Mouse (Mus musculus): ENCODE results near the gene Kctd13. TPM values are rescaled to one million over a fixed set of nuclear protein-coding genes. Genes with fewer than 3 reads are reported as not detected.

The Kctd13 gene
- total and polyA plus RNA-seq, 3 experiments = 8.6 to 23.4 (median 22.4) TPM

DNA sequence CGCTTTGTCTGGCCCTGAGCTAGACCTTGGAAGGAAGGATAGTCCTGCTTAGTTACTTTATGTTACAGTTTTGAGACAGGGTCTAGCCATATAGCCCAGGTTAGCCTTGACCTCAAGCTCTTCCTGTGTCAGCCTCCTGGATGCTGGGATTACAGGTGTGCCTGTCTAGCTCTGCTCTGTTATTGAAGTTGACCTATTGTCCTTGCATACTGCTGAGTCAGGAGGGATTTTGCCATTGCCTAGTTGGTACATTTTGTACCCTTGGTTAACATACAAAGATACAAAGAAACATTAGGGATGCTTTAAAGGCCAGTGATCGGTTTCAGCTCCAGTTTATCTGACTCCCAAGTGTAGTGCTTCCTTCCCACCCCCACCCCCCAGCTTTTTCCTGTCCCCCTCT lies 4.0 kb downstream of the Kctd13 start:
- DNase-seq (ENCODE audit: low spot score) (no peak), ATAC-seq (ENCODE audit: extremely low read depth, insufficient number of reproducible peaks, low FRiP score, poor library complexity, severe bottlenecking) (no peak)
- no peak for TF ChIP-seq GATA2 (IDR thresholded peaks at IDR 0.05; ENCODE audit: borderline replicate concordance, low read depth, low read length)
- no peak for TF ChIP-seq GATA1 (IDR thresholded peaks at IDR 0.05; ENCODE audit: borderline replicate concordance, low read length)
- TF ChIP-seq TAL1 (conservative IDR thresholded peaks at IDR 0.05; ENCODE audit: low read depth, low read length) = no peak
- no peak for TF ChIP-seq POLR2AphosphoS5 (IDR thresholded peaks at IDR 0.05; ENCODE audit: insufficient replicate concordance, low read depth, low read length)
- no peak for TF ChIP-seq CTCF (IDR thresholded peaks at IDR 0.05; ENCODE audit: low read depth, low read length)
- H3K27me3 ChIP-seq (ENCODE audit: insufficient read depth, low read length) = no peaks in the 10 kb centered on the region
- peaks cover 77% of the 10 kb centered on the region for H3K36me3 ChIP-seq (replicated peaks)
- peaks cover 35% of the 10 kb centered on the region for H3K4me1 ChIP-seq (ENCODE audit: insufficient read depth, low read depth, low read length)
- H3K9me3 ChIP-seq (replicated peaks) = no peaks in the 10 kb centered on the region
- no peak overlapping the region for H3K4me3 ChIP-seq (ENCODE audit: low read depth, low read length)

DNA sequence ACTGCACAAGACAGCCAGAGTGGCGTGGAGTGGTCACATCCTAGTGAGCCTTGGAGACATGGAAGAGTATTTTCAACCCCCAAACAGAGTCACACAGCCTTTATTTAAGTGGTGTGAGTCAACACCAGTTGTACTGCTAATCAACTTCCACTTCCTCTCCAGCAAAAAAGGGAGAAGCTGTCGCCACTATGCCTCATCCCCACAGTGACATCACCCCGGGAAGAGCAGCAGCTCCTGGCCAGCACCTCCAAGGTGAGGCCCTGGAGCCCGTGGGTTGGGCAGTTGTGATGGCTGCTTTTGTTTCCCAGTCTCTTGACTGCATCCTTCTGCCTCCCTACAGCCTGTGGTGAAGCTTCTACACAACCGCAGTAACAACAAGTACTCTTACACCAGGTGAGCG lies 12.5 kb downstream of the Kctd13 start:
- ATAC-seq (ENCODE audit: extremely low read depth, insufficient number of reproducible peaks, low FRiP score, poor library complexity, severe bottlenecking) (no peak), DNase-seq (ENCODE audit: low spot score) (no peak)
- no peak for TF ChIP-seq GATA1 (IDR thresholded peaks at IDR 0.05; ENCODE audit: borderline replicate concordance, low read length)
- no peak for TF ChIP-seq CTCF (IDR thresholded peaks at IDR 0.05; ENCODE audit: low read depth, low read length)
- no peak for TF ChIP-seq GATA2 (IDR thresholded peaks at IDR 0.05; ENCODE audit: borderline replicate concordance, low read depth, low read length)
- TF ChIP-seq TAL1 (conservative IDR thresholded peaks at IDR 0.05; ENCODE audit: low read depth, low read length) = no peak
- no peak for TF ChIP-seq POLR2AphosphoS5 (IDR thresholded peaks at IDR 0.05; ENCODE audit: insufficient replicate concordance, low read depth, low read length)
- H3K9me3 ChIP-seq (replicated peaks) = no peaks in the 10 kb centered on the region
- no peaks in the 10 kb centered on the region for H3K27me3 ChIP-seq (ENCODE audit: insufficient read depth, low read length)
- peaks cover 11% of the 10 kb centered on the region for H3K4me1 ChIP-seq (ENCODE audit: insufficient read depth, low read depth, low read length)
- peaks cover 94% of the 10 kb centered on the region for H3K36me3 ChIP-seq (replicated peaks)
- no peak overlapping the region for H3K4me3 ChIP-seq (ENCODE audit: low read depth, low read length)

DNA sequence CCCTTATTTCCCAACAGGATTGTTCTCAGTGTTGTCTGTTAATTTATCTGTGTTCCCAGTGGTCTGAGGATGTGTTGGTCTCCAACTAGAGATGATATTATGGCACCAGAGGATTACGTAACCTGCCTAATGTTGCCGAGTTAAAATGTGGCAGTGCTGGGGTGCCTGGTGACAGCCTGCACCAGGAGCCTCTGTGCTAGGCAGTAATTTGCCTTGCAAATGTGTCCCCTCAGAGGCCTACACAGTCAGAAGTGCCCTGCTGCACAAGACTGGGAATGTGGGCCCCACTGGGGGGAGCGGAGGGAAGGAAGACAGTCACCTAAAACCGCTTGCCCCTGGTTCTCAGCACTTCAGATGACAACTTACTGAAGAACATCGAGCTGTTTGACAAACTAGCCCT lies 13.1 kb downstream of the Kctd13 start:
- H3K36me3 ChIP-seq (replicated peaks) = peaks cover 94% of the 10 kb centered on the region
- TF ChIP-seq GATA1 (IDR thresholded peaks at IDR 0.05; ENCODE audit: borderline replicate concordance, low read length) (no peak), GATA2 (IDR thresholded peaks at IDR 0.05; ENCODE audit: borderline replicate concordance, low read depth, low read length) (no peak), TAL1 (conservative IDR thresholded peaks at IDR 0.05; ENCODE audit: low read depth, low read length) (no peak), CTCF (IDR thresholded peaks at IDR 0.05; ENCODE audit: low read depth, low read length) (no peak), POLR2AphosphoS5 (IDR thresholded peaks at IDR 0.05; ENCODE audit: insufficient replicate concordance, low read depth, low read length) (no peak)
- no peaks in the 10 kb centered on the region for H3K9me3 ChIP-seq (replicated peaks)
- peaks cover 11% of the 10 kb centered on the region for H3K4me1 ChIP-seq (ENCODE audit: insufficient read depth, low read depth, low read length)
- H3K27me3 ChIP-seq (ENCODE audit: insufficient read depth, low read length) = no peaks in the 10 kb centered on the region
- DNase-seq (ENCODE audit: low spot score) = no peak
- H3K4me3 ChIP-seq (ENCODE audit: low read depth, low read length) = no peak overlapping the region
- ATAC-seq (ENCODE audit: extremely low read depth, insufficient number of reproducible peaks, low FRiP score, poor library complexity, severe bottlenecking) = no peak

DNA sequence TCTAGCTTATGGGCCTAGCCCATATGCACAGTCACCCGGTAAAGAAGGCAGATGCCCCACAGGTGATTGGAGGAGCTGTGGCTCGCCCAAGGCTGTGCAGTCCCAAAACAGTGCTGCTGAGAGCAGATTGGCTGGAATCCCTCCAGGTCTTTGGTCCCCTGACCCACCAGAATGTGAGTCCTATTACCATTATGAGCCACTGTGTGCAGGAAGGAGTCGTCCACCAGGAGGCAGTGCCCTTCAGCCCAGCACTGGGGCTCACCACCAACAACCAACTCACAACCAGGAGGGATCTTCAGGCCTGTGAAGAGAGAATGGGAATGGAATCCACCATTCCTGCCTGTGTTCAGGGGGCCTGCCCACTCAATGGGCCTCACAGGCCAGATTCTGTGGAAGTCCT lies 17.9 kb downstream of the Kctd13 start:
- DNase-seq (ENCODE audit: low spot score) (no peak), ATAC-seq (ENCODE audit: extremely low read depth, insufficient number of reproducible peaks, low FRiP score, poor library complexity, severe bottlenecking) (no peak; the same call in 1 of the 2 replicates)
- H3K27me3 ChIP-seq (ENCODE audit: insufficient read depth, low read length) = peaks cover 12% of the 10 kb centered on the region; the same call in 1 of the 2 replicates
- peaks cover 68% of the 10 kb centered on the region for H3K36me3 ChIP-seq (replicated peaks)
- peaks cover 11% of the 10 kb centered on the region for H3K4me1 ChIP-seq (ENCODE audit: insufficient read depth, low read depth, low read length)
- H3K4me3 ChIP-seq (ENCODE audit: low read depth, low read length) = no peak overlapping the region
- peak; percentile 60 for TF ChIP-seq CTCF (IDR thresholded peaks at IDR 0.05; ENCODE audit: low read depth, low read length)
- TF ChIP-seq GATA1 (IDR thresholded peaks at IDR 0.05; ENCODE audit: borderline replicate concordance, low read length) = no peak
- TF ChIP-seq GATA2 (IDR thresholded peaks at IDR 0.05; ENCODE audit: borderline replicate concordance, low read depth, low read length) = no peak
- H3K9me3 ChIP-seq (replicated peaks) = no peaks in the 10 kb centered on the region

DNA sequence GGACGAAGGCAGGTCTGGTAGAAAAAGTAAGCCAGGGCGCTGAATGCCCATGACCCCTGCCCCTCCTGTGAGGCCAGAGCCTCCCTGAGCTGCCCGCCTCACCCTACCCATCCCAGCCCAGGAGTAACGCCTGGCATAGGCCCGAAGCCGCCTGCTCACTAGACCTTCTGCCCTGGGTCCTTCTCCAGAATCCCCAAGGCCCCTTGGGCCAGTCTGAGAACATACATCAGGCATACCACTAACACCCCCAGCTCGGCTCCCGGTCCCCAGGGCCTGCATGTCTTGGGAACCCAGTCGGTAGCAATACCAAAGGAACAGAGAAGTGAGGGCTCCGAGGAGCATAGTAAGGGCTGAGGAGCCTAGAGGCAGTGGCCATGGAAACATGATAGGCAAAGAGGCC lies 19.9 kb downstream of the Kctd13 start:
- ATAC-seq (ENCODE audit: extremely low read depth, insufficient number of reproducible peaks, low FRiP score, poor library complexity, severe bottlenecking) (no peak), DNase-seq (ENCODE audit: low spot score) (no peak)
- Histone ChIP-seq H3K4me1 (ENCODE audit: insufficient read depth, low read depth, low read length) (peaks cover 12% of the 10 kb centered on the region), H3K4me3 (ENCODE audit: low read depth, low read length) (no peak overlapping the region), H3K9me3 (replicated peaks) (no peaks in the 10 kb centered on the region), H3K36me3 (replicated peaks) (peaks cover 48% of the 10 kb centered on the region), H3K27me3 (ENCODE audit: insufficient read depth, low read length) (peaks cover 23% of the 10 kb centered on the region)
- TF ChIP-seq GATA1 (IDR thresholded peaks at IDR 0.05; ENCODE audit: borderline replicate concordance, low read length) (no peak), POLR2AphosphoS5 (IDR thresholded peaks at IDR 0.05; ENCODE audit: insufficient replicate concordance, low read depth, low read length) (no peak)

DNA sequence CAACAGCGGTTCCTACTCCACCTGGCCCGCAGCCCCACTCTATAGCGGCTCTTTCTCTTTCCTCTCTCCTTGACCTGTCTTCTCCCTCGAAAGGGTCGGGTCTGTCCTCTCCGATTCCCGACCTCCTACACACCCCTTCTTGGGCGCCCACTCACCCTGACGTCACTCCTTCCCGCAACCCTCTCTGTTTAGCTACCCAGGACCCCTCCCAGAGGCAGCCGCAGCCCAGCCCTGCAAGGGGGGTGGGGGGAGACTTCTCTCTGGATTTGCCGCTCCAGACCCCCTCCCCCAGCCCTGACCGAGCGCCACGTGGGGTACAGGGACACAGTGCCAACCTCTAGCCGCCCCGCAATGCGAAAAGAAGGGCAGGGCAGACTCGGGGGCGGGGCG lies 20.7 kb downstream of the Kctd13 start, which contains the start of gene Asphd1:
Gene Asphd1, minus strand, starts transcription at position 180 of the 390 bp plus-strand sequence.
- H3K4me1 ChIP-seq (ENCODE audit: insufficient read depth, low read depth, low read length) = peaks cover 12% of the 10 kb centered on the region
- TF ChIP-seq CTCF (IDR thresholded peaks at IDR 0.05; ENCODE audit: low read depth, low read length) (no peak), GATA2 (IDR thresholded peaks at IDR 0.05; ENCODE audit: borderline replicate concordance, low read depth, low read length) (no peak), GATA1 (IDR thresholded peaks at IDR 0.05; ENCODE audit: borderline replicate concordance, low read length) (no peak)
- H3K9me3 ChIP-seq (replicated peaks) = no peaks in the 10 kb centered on the region
- H3K36me3 ChIP-seq (replicated peaks) = peaks cover 40% of the 10 kb centered on the region
- ATAC-seq (ENCODE audit: extremely low read depth, insufficient number of reproducible peaks, low FRiP score, poor library complexity, severe bottlenecking) (no peak), DNase-seq (ENCODE audit: low spot score) (no peak)
- peak within 1 kb of the TSS; percentile 68; the same call in 1 of the 2 replicates for H3K4me3 ChIP-seq (ENCODE audit: low read depth, low read length)
- peaks cover 23% of the 10 kb centered on the region for H3K27me3 ChIP-seq (ENCODE audit: insufficient read depth, low read length)

Measured in G1E (cell line).